Mouse (Mus musculus) natural killer cell, adult 2 months (primary cell): ENCODE data around the gene Arhgef16.

Experiments
- DNase-seq, 2 experiments: peaks; one replicate each; pipeline ENCODE4 v3.0.0; 2022; ENCODE audit warnings: low spot score in 2 of 2

Gene Arhgef16

GRCm38 (mm10) chr4:154229569-154229968 is 71.9 kb downstream of the Arhgef16 start:
- DNase-seq = no peak
